Mouse (Mus musculus) layer of hippocampus, adult 9-11 months (tissue): ENCODE data around the gene Zbtb7b.
A peak's percentile ranks its signal among the peaks of the same experiment; 100 is the strongest.

Experiments
- DNase-seq: peaks from one replicate; pipeline ENCODE4 v3.0.0; 2022

Zbtb7b gene

DNA sequence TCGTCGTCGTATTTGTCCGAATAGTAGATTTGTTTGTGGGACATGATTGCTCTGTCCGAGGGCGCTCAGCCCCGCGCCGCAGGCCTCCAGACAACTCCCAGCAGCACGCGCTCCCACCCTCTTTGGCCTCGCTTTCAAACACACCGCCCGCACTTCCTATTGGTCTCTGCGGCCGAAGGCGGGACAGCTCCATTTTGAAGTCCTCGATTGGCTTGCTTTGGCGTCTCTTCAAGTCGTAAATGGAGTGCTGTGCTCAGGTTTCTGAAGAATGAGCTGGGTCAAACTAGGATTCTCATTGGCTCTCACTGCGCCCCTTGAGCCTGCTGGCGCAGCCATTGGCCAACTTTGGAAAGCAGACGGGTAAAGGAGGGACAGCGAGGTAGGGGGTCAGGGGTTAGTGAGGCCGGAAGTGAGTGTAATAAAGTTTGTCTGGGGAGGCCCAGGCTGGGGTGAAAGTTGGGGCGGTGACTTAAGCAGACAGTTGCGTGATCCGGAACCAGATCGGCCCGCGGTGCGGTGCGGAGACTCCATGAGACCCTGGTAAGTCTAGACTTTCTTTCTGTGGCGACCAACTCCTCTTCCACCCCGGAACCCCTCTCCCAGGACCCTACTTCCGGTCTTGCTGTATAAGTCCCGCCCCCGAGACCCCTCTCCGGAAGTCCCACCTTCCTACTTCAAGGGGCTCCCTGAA, 23.7 kb upstream of the Zbtb7b start, which contains the start of the genes Cks1b and Shc1:
Gene Cks1b (minus strand): TSS at position 214 of the 691 bp plus-strand sequence.
Gene Shc1 (plus strand): TSS at position 274 of the 691 bp plus-strand sequence.
- DNase-seq, result peak; percentile 98

DNA sequence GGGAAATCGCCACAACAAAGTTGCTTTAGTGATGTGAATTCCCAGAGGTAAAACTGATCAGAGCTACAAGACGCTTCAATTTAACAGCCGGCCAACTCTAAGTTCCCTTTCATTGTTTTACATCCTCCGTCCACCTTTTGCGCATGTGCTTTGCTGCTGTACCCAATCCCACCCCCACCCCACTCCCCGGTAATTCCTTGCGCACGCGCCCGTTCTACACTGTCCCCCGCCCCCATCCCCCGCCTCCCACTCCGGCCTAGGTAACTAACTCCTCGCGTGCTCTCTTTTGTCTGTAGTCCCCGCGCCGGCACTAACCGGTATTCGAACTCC, 23.2 kb upstream of the Zbtb7b start:
- DNase-seq, result no peak

DNA sequence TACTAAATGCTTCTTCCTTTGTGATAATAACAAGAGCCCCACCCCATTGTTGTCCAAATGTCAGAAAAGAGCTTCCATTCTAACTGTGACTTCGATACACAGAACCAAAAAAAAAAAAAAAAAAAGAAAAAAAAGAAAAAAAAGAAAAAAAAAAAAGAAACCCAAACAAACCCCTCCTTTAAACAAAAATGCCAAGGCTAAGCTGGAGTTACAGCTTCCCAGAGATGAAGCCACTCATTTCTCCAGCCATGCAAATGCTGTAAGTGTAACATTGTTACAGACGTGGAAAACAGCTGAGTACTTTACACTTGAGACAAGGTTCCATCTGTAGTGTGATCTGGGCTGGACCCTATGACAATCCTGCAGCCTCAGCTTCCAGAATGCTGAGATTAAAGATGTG, 22.6 kb upstream of the Zbtb7b start:
- DNase-seq, result no peak

DNA sequence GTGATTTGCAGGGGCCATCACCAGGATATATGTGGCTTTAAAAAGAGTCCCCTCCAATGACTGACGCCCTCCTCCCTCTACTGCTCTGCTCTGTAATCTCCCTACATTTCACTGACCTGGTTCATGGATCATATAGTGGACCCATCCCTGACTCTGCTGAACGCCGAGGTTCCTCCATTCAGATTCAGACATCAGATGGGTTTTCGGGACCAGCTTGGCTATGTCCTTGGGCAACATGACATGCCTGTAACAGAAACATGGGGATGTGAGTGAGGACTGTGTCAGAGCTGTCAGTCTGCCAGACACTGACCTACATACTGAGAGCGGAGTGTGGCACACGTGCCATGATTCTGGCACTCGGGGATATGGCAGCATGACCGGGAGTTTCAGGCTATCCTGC, 21.6 kb upstream of the Zbtb7b start:
- DNase-seq, result no peak

DNA sequence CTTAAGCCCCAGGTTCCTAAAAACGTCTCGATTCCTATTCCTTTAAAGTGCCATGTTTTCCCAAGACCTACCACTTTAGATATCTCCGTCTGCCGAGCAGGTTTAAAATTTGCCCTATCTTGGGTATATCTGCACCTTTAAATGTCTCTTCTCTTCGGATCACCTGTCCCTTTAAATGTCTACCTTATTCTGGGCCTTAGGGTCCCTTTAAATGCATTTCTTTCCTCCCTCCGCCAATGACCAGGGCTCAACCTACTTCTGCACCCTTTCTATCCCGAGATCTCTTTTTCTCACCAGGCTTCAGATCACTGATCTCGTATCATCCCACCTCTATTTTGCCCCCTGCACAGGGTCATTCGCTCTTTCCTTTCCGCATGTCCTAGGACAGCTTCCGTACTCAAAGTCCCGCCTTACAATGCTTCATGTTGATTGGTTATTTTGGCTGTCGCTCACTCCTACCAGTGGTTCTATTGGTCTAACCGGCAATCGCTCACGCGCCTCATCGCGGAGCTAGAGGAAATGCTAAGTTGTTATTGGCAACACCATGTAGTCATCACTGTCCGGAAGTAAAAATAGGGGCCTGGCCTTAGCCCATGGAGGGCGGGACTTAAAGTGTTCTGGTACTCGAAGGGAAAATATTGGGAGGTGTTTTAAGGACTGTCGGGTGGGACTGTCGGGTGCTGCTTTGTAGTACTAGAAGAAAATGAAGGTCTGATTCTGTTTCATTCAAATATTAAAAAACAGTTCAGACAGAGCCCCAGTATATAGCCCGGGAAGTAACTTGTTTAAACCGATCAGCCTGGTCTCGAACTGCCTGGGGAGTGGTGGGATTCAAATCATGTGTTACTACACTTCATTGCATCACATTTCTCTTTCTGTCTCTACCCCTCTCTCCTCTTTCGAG, 17.2 kb upstream of the Zbtb7b start, which contains the start of gene Flad1:
Gene Flad1 (minus strand): TSS at position 381 of the 904 bp plus-strand sequence.
- DNase-seq, result peak; percentile 100

DNA sequence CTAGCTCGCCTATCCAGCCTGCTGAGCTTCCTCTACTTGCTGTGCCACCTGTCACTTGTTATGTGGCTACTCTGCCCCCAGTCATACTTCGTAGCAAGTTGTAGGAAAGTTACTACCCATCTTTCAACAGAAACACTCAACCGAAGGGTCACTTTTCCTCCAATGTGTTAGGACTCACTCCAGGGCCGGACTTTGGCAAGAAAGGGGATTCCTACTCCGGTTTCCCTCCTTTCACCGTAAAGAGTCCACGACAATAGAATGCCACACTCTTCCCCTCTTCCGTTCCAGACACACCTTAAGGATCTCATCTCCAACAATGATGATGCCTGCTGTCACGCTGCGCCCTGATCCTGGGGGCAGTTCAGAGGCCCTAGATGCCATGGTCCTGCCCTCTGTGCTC, 16.3 kb upstream of the Zbtb7b start:
- no peak for DNase-seq

DNA sequence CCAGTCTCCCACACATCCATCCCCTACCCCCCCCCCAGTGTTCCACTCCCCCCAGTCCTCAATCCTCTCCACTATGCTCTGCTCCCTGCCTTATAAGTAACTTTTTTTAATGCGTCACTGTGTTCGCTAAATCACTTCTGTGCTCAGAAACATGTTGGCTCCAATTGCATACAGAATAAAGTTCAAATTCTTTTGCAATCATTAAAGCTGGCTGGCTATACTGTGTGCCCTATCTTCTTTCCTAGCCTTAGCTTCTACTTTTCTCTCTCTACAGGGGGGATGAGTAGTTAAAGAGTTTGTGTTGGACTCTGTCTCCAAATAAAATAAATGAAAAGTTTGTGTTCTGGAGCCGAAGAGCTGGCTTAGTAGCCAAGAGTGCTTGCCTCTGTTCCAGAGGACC, 15.1 kb upstream of the Zbtb7b start:
- DNase-seq, result no peak

DNA sequence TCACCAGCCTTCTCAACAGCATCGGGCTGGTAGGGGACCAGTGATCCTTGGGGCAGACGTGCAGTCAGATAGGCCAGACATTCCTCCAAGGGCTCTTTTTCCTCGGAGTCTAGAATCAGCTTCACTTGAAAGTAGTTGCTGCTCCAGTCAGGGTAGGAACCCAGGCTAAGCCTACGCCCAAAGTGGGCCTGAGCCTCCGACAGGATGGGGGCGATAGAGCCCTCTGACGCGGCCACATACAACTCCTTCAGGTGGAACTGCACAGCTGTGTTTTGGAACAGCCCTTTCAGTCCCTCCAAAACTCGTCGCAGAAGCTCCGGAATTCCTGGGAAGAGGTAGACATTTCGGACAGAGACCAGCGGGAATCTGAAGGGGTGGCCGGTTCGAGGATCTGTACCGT, 13.9 kb upstream of the Zbtb7b start:
- DNase-seq, result no peak

DNA sequence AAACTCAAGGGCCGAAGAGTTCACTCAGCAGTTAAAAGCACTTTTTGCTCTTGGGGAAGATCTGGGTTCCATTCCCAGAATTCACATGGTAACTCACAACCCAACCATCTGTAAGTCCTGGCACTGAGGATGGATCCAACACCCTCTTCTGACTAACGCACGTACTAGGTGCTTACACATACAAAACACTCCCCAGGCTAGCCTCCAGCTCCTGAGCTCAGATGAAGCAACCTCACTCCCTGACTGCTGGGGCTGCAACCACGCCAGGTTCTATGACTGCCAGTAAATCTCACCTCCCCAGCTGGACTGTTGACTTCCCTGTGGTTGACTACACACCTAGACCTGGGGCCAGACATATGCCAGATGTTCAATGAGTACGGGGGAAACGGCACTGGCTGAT, 12.3 kb upstream of the Zbtb7b start:
- DNase-seq, result no peak

DNA sequence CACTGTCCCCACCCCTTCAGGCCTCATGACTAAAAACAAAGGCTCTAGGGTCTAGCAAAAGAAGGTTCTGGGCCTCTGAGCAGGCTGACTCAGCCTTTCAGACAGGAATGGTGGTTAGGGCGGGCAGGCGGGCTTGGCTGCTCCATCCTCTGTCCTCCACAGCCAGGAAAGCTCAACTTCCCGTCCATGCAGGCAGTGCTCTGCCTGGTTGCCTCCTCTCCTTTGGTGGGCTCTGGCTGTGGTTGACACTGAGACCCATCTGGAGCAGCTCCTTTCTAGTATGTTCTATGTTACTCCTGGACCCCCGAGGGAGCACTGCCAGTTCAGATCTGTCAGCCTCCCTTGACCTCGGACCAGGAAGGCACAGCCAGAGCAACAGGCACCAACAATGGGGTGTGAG, 8.1 kb upstream of the Zbtb7b start, which contains the start of gene Lenep:
Gene Lenep (minus strand): TSS at position 101 of the 400 bp plus-strand sequence.
- DNase-seq, result no peak

DNA sequence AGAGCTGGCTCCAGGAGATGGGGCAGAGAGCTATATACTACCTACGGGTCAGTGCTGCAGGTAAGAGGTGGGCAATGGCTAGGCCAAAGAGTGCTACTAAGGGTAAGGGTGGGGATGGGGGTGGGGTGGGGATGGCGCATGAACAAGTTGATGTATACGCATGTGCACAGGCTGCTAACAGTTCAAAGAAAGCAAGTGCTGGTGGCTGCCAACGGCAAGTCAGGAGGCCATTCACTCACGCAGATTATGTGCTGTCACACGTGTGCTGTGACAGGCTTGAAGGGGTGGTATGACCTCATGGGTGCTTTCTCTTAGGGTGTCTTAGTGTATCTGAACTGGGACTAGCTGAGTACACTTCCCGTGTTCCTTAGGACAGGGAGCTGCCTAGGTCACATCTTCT, 6.8 kb upstream of the Zbtb7b start:
- no peak for DNase-seq

DNA sequence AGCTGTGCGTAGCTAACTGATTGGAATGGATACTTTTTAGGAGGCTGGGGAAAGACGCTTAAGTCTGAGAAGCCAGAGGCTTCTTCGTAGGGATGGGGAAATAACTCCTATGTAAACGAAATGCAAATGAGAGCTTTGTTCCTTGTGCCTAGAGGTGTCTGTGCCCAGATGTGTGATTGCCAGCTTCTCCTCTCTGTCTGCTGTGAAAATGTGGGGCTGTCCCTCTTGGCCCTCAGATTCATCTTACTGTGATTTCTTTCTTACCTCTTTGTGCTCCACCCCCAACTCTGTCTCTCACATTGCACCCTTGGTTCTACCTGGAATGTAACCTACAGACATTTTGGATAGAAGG, 2.1 kb upstream of the Zbtb7b start:
- DNase-seq, result no peak

DNA sequence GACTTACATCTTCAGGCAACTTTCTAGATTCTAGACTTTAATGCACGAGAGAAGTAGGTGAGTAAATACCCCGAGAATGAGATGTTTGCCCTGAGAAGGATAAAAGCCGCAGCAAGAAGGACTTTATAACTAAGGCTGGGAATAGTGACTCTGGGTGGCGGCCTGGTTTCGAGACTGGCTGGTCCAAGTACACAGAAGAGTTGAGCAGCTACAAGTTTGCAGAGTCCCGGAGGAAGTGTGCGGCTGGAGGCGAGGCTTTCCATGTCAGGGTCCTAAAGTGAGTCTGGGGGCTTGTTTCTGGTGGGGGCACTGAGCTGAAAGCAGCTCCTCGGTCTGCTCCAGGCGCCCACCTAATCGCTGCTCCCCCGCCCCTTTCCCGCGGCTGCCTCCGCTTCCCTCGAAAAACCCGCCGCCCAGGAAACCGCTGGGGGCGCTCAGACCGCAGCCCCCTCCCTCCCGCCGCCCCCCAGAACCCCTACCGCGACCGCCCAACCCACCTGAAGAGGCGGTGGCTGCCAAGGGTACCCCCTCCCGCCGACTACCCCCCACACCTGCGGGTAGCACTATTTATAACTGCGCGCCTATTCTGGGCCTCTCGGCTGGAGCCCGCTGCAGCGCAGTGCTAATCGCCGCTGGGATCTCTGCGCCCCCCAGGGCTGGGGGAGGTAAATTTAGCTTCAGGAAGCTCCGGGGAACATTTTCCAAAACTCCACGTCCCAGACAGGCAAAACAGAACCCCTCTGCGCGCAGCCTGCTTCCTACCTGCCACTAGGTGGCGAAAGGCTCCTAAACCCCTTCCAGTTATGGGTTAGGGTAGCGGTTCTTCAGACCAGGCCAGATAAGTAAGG, 1.5 kb upstream of the Zbtb7b start:
- no peak for DNase-seq

DNA sequence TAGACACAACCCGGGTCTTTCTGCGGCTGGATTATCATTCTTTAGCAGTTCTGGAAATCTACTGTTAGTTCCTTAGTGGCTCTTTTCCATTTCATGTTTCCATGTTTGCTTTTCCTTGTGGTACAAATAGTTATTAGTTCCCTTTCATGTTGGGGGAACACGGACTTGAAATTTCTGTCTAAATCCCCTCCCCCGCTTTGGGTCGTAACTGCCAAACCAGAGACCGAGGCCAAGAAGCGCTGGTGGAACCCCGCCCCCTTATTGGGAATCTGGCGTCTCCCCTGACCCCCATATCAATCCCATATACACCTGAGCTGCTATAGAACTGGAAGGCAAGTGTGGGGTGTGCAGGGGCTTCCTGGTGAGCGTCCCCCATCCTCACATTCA, 836 bp upstream of the Zbtb7b start:
- DNase-seq, result no peak

DNA sequence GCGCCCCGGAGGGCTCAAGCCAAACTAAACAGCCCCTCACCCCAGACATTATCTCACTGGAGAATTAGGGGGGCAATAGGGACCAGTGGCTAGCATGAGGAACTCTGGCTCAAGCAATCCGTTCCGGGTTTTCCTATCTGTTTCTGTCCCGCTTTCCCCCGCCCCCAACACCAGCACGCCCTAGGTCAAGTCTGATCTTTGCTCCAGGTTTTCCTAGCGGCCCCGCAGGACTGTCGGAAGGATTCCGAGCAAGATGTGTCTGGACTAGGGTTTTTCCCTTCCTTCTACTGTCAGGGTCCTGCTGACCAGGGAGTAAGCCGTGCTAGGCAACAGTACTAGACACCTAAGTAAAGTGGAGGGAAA, 299 bp upstream of the Zbtb7b start:
- DNase-seq, result peak; percentile 78

DNA sequence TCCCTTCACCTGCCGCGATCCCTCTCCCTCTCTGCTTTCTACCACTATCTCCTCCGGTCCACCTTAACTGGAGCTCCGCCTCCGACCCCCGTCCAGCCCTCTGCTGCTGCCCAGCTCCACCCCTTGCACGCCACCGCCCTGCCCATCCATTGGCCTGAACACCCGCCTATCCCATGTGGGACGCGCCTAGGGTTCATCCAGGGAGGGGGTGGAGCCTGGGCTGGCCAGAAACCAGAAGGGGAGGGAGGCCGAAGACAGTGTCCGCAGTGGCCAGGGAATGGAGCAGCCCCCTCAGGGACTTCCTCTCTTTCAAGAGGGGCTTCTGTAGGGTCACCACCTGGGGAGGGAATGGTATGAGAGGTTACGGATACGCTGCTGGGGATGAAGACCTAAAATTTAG, 971 bp downstream of the Zbtb7b start:
- DNase-seq, result peak; percentile 98

DNA sequence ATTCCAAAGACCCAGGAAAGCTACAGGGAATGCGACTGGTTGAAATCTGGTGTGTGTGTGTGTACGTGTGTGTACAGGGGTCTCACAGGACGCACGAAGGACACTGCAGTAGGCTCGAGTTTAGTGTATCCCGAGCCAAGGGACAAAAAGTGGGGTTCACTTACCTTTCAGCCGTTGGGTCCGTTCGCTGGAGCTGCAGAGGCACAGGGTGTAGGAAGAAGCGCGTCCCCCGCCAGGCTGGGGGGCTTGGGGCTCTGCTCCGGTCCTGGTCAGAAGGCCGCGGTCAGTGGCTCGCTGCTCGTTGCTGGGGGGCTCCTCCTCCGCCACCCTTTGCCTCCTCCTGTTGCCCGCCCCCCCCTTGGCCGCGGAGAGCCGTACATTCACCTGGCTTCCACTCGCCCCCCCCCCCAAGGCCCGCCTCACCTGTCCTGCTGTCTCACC, 1.7 kb downstream of the Zbtb7b start:
- DNase-seq, result no peak

DNA sequence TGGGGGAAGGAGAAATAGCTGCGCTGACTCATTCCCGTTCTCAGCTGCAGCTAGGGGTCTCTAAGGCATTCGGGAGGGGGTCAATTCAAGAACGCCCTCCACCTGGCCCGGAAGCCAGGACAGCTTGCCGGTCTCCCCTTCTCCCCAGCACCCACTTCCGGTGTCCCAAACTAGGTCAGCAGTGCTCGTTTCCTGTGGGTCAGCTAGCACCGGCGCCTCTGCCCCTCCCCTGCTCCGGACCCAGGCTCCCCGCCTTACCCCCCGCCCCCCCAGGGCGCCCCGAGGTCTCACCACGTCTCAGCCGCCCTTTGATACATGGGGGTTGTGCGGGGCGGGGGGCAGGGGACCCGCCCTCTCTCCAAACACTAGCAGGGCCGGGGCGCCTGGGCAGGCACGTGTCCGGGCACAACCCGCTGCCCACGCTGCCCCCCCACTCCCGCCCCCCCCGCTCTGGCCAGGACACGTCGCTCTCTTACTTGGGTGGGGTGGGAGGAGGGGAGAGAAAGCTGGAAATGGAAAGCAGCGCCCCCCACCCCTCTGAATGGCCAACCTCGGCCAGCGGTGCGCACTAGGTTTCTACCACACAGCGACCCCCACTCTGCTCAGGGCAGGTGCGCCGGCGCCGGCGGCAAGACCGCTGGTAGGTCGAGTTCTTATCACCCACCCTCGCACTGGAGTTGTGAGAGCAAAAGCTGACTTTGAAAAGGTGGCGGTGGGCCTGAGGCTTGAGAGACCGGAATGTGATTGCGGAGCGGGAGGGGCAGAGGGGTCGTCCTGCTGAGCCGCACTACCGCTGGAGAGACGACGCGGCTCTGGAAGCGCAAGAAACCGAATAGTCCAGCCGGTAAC, 2.7 kb downstream of the Zbtb7b start:
- no peak for DNase-seq

DNA sequence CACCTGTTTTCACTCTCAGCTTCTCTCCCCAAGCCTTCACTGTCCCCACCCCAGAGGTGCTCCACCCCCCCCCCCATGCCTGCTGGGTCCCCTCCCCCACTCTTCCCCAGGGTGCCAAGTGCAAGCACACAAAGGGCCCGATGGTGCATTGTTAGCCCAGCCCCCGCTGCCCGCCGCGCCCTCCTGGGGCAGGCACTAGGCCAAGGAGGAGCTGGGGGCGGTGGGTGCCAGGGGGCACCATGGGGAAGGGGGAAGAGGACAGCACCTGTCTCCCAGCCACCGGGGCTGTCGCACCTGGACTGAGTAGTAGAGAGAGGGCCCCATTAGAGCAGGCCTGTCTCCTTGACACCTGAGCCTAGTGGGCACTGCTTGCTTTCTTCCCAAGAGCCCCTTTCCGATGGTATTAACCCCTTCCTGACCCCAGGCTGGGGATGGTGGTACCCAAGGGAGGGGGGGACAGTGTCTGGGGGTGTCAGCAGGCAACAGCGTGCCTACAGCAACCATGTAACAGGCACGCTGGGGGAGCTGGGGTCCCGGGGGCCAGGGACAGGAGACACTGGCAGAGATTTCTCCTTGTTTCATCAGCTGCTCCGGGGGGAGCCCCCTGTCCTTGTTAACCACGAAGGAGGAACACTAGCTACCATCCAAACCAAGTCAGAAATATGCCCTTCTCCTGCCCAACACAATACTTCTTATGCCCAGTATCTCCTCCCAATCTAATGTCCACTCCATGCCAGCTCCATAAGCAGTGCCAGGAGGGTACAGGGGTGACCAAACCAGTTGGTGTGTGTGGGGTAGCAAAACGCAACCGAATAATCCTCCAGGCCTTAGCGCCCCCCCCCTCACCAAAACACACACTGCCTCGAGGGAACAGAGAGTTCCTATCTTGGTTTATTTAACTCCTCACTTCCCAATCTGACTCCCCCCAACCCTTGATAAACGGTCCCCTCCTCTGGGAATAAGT, 3.6 kb downstream of the Zbtb7b start:
- no peak for DNase-seq

DNA sequence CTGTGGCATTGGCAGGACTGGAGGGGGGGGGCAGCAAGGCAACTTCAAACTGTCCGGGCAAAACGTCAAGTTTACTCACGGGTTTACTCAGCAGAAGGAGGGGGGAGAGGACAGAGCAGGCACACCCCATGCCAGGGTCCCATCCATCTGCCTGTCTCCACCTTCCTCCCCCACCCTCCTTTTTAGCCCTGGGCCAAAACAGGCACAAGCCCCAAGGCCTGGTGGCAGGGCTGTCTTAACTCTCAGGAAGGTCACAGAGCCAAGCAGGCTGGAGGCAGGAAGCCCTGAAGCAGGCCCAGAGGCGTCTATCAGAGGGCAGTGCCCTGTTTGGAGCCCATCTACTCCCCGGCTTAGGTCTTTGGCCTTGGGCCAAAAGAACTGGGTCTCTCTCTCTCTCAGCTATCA, 4.5 kb downstream of the Zbtb7b start:
- no peak for DNase-seq
